Mouse (Mus musculus): ENCODE results near the gene Rora.

- TF ChIP-seq POLR2A (IDR thresholded peaks at IDR 0.05; ENCODE audit: insufficient read length, low read depth) (no peak), USF1 (IDR thresholded peaks at IDR 0.05; ENCODE audit: low read depth) (no peak), POLR2AphosphoS2 (IDR thresholded peaks at IDR 0.05; ENCODE audit: insufficient read length, low read depth) (no peak), MYOD1 (IDR thresholded peaks at IDR 0.05; ENCODE audit: control insufficient read depth in 1 of 3, insufficient read length in 2 of 3, low read depth in 2 of 3) (no peak), E2F4 (IDR thresholded peaks at IDR 0.05; ENCODE audit: insufficient read depth) (no peak), SRF (IDR thresholded peaks at IDR 0.05; ENCODE audit: control insufficient read depth, insufficient read length, low read depth) (no peak), MAX (IDR thresholded peaks at IDR 0.05; ENCODE audit: low read depth) (no peak)
These were observed 740.6 kb downstream of the Rora start for GRCm38 (mm10) chr9:69394234-69394633.
